Mouse (Mus musculus) kidney, adult 2 months (tissue): ENCODE results near the gene Cftr.

Source experiments
- CTCF ChIP-seq: fragments of 200-500 bp; conservative IDR thresholded peaks from 2 replicates; pipeline ENCODE4 v1.5.1; 2011; ENCODE audit warnings: low read depth, mild to moderate bottlenecking, control low read depth, low read length, moderate library complexity, mixed read lengths; ENCODE audit not compliant: insufficient read depth, insufficient read length
- POLR2A ChIP-seq: fragments of 200-500 bp; IDR thresholded peaks from one replicate; pipeline ENCODE4 v1.6.1; 2011; ENCODE audit warnings: low read depth, low read length, control low read depth

- TF ChIP-seq POLR2A = no peak
- TF ChIP-seq CTCF = no peak
These were observed 144.0 kb downstream of the Cftr start for GRCm38 (mm10) chr6:18314365-18314943.
